Mouse (Mus musculus): ENCODE data around the gene Mgst3. TPM values are rescaled to one million over a fixed set of nuclear protein-coding genes. Genes with fewer than 3 reads are reported as not detected.

The Mgst3 gene
- polyA plus RNA-seq, 1 experiment = not detected

- Histone ChIP-seq H3K4me1 (ENCODE audit: control insufficient read depth, insufficient read depth, low read length) (no peaks in the 10 kb centered on the region; the same call in 1 of the 2 replicates), H3K27ac (ENCODE audit: insufficient read depth, low read depth, low read length) (no peak overlapping the region), H3K4me3 (ENCODE audit: insufficient read depth, low read depth, low read length) (no peak overlapping the region)
- 74% methylated on average over 9 of the region's 9 CpGs for WGBS
- TF ChIP-seq POLR2A (IDR thresholded peaks at IDR 0.05; ENCODE audit: insufficient read depth, low read depth, low read length) (no peak), CTCF (IDR thresholded peaks at IDR 0.05; ENCODE audit: insufficient read depth, low read depth, low read length) (no peak)
Observed at GRCm38 (mm10) chr1:167339177-167339781, 54.4 kb downstream of the Mgst3 start.

DNA sequence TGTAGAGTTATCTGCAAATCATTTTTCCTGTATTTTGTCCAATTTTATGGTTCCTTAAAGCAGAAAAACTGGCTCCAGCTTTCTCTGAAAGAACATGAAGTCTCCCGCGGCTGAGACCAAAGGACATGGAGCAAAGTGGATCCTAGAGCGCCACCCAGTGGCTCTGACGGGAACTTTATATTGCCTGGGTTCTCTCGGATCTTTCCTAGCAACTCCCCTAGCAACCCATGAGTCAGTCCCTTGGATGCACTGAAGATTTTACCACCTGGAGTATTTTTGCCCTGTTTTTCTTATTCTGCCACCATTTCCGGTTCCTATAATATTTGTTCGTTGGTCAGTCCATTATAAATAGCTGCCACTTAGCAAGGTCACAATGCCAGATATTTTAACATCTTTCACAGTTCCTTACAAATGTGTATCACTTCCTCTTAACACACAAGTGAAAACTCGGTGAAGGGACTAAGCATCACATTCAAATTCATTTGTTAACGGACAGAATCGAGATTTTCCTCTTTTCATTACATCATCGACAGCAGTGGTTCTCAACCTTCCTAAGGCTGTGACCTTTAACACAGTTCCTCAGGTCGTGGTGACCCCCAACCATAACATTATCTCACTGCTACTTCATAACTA, 56.1 kb downstream of the Mgst3 start:
- Histone ChIP-seq H3K4me3 (ENCODE audit: insufficient read depth, low read depth, low read length) (no peak overlapping the region), H3K4me1 (ENCODE audit: control insufficient read depth, insufficient read depth, low read length) (no peaks in the 10 kb centered on the region; the same call in 1 of the 2 replicates), H3K27ac (ENCODE audit: insufficient read depth, low read depth, low read length) (no peak overlapping the region)
- 18% methylated on average over 12 of the region's 12 CpGs for WGBS
- TF ChIP-seq POLR2A (IDR thresholded peaks at IDR 0.05; ENCODE audit: insufficient read depth, low read depth, low read length) = no peak
- TF ChIP-seq CTCF (IDR thresholded peaks at IDR 0.05; ENCODE audit: insufficient read depth, low read depth, low read length) = peak; percentile 61

DNA sequence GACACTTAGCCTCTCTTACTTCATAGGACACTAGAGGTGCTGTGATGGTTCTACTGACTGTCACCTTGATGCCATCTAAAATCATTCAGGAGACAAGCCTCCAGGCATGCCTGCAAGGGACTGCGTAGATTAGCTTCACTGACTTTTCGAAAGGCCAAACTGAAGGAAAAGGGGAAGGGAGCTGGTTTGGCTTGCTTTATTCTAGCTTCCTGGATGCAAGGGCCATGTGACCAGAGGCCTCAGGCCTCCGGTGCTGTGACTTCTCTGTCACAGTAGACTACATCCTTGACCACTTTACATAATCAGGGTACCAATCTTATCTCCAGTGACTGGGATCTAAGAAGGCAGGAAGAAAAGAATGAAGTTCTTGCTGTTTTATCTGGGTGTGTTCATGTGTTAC, 57.2 kb downstream of the Mgst3 start:
- TF ChIP-seq POLR2A (IDR thresholded peaks at IDR 0.05; ENCODE audit: insufficient read depth, low read depth, low read length) (no peak), CTCF (IDR thresholded peaks at IDR 0.05; ENCODE audit: insufficient read depth, low read depth, low read length) (no peak)
- Histone ChIP-seq H3K4me3 (ENCODE audit: insufficient read depth, low read depth, low read length) (no peak overlapping the region), H3K4me1 (ENCODE audit: control insufficient read depth, insufficient read depth, low read length) (no peaks in the 10 kb centered on the region; the same call in 1 of the 2 replicates), H3K27ac (ENCODE audit: insufficient read depth, low read depth, low read length) (no peak overlapping the region)
- 94% methylated on average over 3 of the region's 3 CpGs for WGBS

DNA sequence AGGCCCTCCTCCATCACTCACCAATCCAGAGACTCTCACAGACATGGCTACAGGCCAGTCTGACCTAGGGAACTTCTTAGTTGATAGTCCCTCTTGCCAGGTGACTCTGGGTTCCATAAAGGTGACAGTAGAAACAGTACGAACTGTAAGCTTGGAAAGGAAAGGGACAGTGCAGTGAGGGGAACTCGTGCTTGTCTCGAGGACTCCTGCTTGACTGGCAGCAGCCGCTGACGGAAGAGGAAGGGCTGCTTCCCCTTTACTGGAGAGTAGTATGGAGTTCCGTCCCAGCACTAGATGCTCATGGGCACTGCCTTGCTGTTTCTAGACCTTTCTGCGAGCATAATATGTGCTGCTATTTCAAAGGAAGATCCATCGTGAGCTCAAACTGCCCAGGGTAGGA, 62.5 kb downstream of the Mgst3 start:
- H3K4me3 ChIP-seq (ENCODE audit: insufficient read depth, low read depth, low read length) = no peak overlapping the region
- no peak for TF ChIP-seq CTCF (IDR thresholded peaks at IDR 0.05; ENCODE audit: insufficient read depth, low read depth, low read length)
- TF ChIP-seq POLR2A (IDR thresholded peaks at IDR 0.05; ENCODE audit: insufficient read depth, low read depth, low read length) = no peak
- 91% methylated on average over 8 of the region's 8 CpGs for WGBS
- H3K27ac ChIP-seq (ENCODE audit: insufficient read depth, low read depth, low read length) = no peak overlapping the region
- no peaks in the 10 kb centered on the region for H3K4me1 ChIP-seq (ENCODE audit: control insufficient read depth, insufficient read depth, low read length)

DNA sequence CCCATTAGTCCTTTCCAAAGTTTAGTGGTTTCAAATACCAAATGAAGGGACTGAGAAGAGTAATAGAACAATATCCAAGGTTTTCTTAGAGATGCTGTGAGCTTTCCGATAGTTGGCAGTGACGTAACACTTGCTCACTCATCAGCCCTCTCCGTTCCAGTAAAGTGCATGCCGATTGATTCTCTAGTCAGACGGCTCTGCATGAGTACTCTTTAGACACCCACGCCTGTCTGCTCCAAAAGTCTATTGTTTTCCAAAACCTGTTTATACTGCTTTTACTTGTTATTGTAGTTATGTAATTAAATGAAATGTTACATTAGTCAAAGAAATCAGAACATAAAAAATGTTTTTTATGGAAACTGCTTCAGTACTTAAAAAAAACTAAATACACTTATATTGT, 64.9 kb downstream of the Mgst3 start:
- WGBS = 60% methylated on average over 6 of the region's 6 CpGs
- TF ChIP-seq CTCF (IDR thresholded peaks at IDR 0.05; ENCODE audit: insufficient read depth, low read depth, low read length) = no peak
- TF ChIP-seq POLR2A (IDR thresholded peaks at IDR 0.05; ENCODE audit: insufficient read depth, low read depth, low read length) = no peak
- Histone ChIP-seq H3K27ac (ENCODE audit: insufficient read depth, low read depth, low read length) (no peak overlapping the region), H3K4me1 (ENCODE audit: control insufficient read depth, insufficient read depth, low read length) (no peaks in the 10 kb centered on the region), H3K4me3 (ENCODE audit: insufficient read depth, low read depth, low read length) (no peak overlapping the region)

Other genes with a start within 250 kb of the Mgst3 start
- gene Uck2, start 108.5 kb downstream of the Mgst3 start, polyA plus RNA-seq (2012; ENCODE audit: insufficient read depth, insufficient read length, low replicate concordance, missing spikeins) = 323 TPM in 1 of 2 replicates, not detected in the other
- gene Tmco1, start 85.5 kb downstream of the Mgst3 start, polyA plus RNA-seq (2012; ENCODE audit: insufficient read depth, insufficient read length, low replicate concordance, missing spikeins) = not detected in 2 replicates
- not detected in 2 replicates for gene Aldh9a1, start 43.9 kb downstream of the Mgst3 start, polyA plus RNA-seq (2012; ENCODE audit: insufficient read depth, insufficient read length, low replicate concordance, missing spikeins)
- not detected in 2 replicates for gene Lrrc52, start 72.9 kb upstream of the Mgst3 start, polyA plus RNA-seq (2012; ENCODE audit: insufficient read depth, insufficient read length, low replicate concordance, missing spikeins)
- gene Rxrg, start 204.5 kb upstream of the Mgst3 start, polyA plus RNA-seq (2012; ENCODE audit: insufficient read depth, insufficient read length, low replicate concordance, missing spikeins) = not detected in 2 replicates